Mouse (Mus musculus) embryonic facial prominence, embryonic 11.5 days (tissue): ENCODE data around the gene Mybphl. TPM values are rescaled to one million over a fixed set of nuclear protein-coding genes. Genes with fewer than 3 reads are reported as not detected.
A peak's percentile ranks its signal among the peaks of the same experiment; 100 is the strongest.

Experiments
- ATAC-seq: fragments of 200-750 bp; cut with Nextera tagmentation; replicated peaks from 2 replicates; pipeline ENCODE4 v1.8.0; 2017; ENCODE audit warnings: low read depth; ENCODE audit not compliant: insufficient number of reproducible peaks, low FRiP score, low TSS enrichment
- DNase-seq: peaks from one replicate; pipeline ENCODE4 v3.0.0-alpha.2; 2015; ENCODE audit warnings: low spot score
- H3K27ac ChIP-seq: fragments of 300-500 bp; sonication (generic); replicated peaks from 2 replicates; pipeline ENCODE4 v1.5.1; 2014; ENCODE audit warnings: mild to moderate bottlenecking, low read depth, low read length, control low read depth
- H3K27me3 ChIP-seq: fragments of 300-500 bp; sonication (generic); 2 replicates; pipeline ENCODE4 v1.6.1; 2014; ENCODE audit warnings: mild to moderate bottlenecking, low read length, moderate library complexity, mixed read lengths; ENCODE audit not compliant: control insufficient read depth, insufficient read depth
- H3K36me3 ChIP-seq: fragments of 300-500 bp; sonication (generic); replicated peaks from 2 replicates; pipeline ENCODE4 v1.6.1; 2014; ENCODE audit warnings: low read depth, mild to moderate bottlenecking, low read length, moderate library complexity, mixed read lengths; ENCODE audit not compliant: control insufficient read depth, insufficient read depth
- H3K4me1 ChIP-seq: fragments of 300-500 bp; sonication (generic); 2 replicates; pipeline ENCODE4 v1.6.1; 2014; ENCODE audit warnings: low read length, mixed read lengths; ENCODE audit not compliant: control insufficient read depth, insufficient read depth
- H3K4me2 ChIP-seq: fragments of 300-500 bp; sonication (generic); 2 replicates; pipeline ENCODE4 v1.6.1; 2014; ENCODE audit warnings: low read depth, mild to moderate bottlenecking, control low read depth, low read length, moderate library complexity
- H3K4me3 ChIP-seq: fragments of 300-500 bp; sonication (generic); 2 replicates; pipeline ENCODE4 v1.5.1; 2014; ENCODE audit warnings: low read depth, low read length, control low read depth
- H3K9ac ChIP-seq: fragments of 300-500 bp; sonication (generic); replicated peaks from 2 replicates; pipeline ENCODE4 v1.6.1; 2014; ENCODE audit warnings: mild to moderate bottlenecking, control low read depth, low read length
- H3K9me3 ChIP-seq: fragments of 300-500 bp; sonication (generic); replicated peaks from 2 replicates; pipeline ENCODE4 v1.6.1; 2016; ENCODE audit warnings: mild to moderate bottlenecking, low read length, inconsistent platforms, mixed read lengths; ENCODE audit not compliant: control insufficient read depth
- WGBS: fragments of 180-500 bp; shearing (Covaris S2); extraction: QIAGEN DNeasy Blood & Tissue Kit; methylation state at CpG from one replicate; pipeline ENCODE4 v1.1.7; 2014; 5-methylcytosine and 5-hydroxymethylcytosine counted together
- polyA plus RNA-seq: library from polyadenylated mRNA; unstranded; fragments of >200 nt; fragmentation: Nextera tagmentation; extraction: Ambion mirVana; gene quantifications from 2 replicates; pipeline ENCODE4 v1.2.1, GENCODE M21; 2014

Mybphl gene
- polyA plus RNA-seq, 1 experiment from 2014 or later, result 0.32 TPM

DNA sequence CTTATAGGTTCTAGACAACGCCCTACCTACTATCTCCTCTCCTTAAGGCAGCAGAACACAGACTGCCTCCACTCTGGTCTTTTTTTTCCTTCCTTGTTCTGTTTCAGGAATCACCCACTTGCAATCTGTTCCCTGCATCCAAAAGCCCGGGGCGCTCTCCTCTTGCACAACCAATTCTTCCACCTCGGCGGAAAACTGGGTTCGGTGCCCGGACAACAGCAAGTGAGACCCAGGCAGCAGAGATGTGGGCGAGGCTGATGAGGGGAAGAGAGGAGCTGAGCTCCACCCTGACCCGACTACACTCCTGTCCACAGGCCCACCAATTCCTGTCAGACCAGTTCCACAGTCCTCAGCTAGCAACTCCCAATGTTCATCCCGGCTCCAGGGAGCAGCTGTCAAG is 21.5 kb downstream of the Mybphl start:
- Histone ChIP-seq H3K4me1 (peaks cover 4% of the 10 kb centered on the region), H3K36me3 (no peaks in the 10 kb centered on the region; the same call in 1 of the 2 replicates)

DNA sequence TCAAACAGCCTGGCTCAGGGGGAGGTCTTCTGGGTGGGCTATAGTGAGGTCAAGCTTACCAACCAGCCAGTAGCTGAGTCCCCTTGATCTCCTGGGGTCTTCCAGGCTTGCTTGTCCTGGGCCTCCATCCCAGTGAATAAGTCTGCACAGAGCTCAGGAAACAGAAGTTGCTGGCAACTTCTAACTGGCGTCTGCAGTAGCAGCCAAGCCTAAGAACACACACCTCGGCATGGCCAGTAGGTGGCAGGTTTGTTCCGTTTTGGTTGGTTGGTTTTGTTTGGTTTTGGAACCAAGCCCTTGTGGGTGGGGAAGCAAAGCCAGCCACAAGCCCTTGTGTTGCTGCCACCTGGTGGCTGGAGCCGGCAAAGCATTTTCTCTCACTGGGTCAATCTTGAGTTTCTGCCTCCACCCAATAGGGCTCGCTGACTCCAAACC is 24.4 kb downstream of the Mybphl start:
- ATAC-seq (peak; percentile 22), DNase-seq (peak; percentile 99)
- 0% methylated on average over 5 of the region's 5 CpGs for WGBS
- Histone ChIP-seq H3K9me3 (no peaks in the 10 kb centered on the region), H3K4me1 (peaks cover 4% of the 10 kb centered on the region), H3K9ac (peak overlapping the region; percentile 29; the same call in 1 of the 2 replicates), H3K27ac (peak overlapping the region; percentile 30), H3K27me3 (no peaks in the 10 kb centered on the region), H3K4me2 (no peak overlapping the region), H3K4me3 (no peak overlapping the region), H3K36me3 (no peaks in the 10 kb centered on the region; the same call in 1 of the 2 replicates)

More for the DNA sequence above, 21.5 kb downstream of the Mybphl start:
- ATAC-seq (no peak), DNase-seq (no peak)
- no peak overlapping the region for H3K4me3 ChIP-seq
- H3K4me2 ChIP-seq, result no peak overlapping the region
- no peaks in the 10 kb centered on the region for H3K27me3 ChIP-seq
- 90% methylated on average over 10 of the region's 10 CpGs for WGBS
- no peak overlapping the region for H3K9ac ChIP-seq
- no peaks in the 10 kb centered on the region for H3K9me3 ChIP-seq
- H3K27ac ChIP-seq, result no peak overlapping the region

DNA sequence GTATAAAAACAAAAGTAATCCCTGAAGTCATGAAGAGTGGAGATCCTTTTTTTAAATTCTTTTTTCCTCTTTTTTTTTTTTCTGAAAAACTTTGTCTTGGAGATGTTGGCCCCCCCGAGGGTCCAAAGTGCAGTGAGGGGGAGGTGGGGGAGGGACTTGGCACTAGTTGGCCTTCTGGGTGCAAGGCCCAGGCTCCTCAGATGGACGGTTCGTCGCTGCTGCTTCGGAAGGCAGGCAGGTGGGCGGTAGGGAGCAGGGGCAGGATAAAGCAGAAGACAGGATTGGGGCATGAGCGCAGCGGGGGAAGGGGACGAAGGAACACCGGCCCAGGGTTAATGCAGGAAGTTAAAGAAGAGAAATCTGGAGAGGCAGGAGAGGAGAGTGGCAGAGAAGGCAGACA is 27.6 kb downstream of the Mybphl start:
- Histone ChIP-seq H3K4me3 (no peak overlapping the region), H3K9me3 (no peaks in the 10 kb centered on the region), H3K27ac (0 out of 2 replicates have a peak overlapping the region, but pooled peaks have one; percentile 8), H3K36me3 (no peaks in the 10 kb centered on the region), H3K27me3 (no peaks in the 10 kb centered on the region), H3K4me1 (no peaks in the 10 kb centered on the region; the same call in 1 of the 2 replicates), H3K4me2 (no peak overlapping the region), H3K9ac (peak overlapping the region; percentile 13; the same call in 1 of the 2 replicates)
- no peak for DNase-seq
- WGBS, result 7% methylated on average over 10 of the region's 10 CpGs
- ATAC-seq, result no peak

- Histone ChIP-seq H3K27ac (0 out of 2 replicates have a peak overlapping the region, but pooled peaks have one; percentile 8), H3K4me2 (no peak overlapping the region), H3K4me1 (no peaks in the 10 kb centered on the region; the same call in 1 of the 2 replicates), H3K4me3 (no peak overlapping the region), H3K27me3 (no peaks in the 10 kb centered on the region), H3K9ac (peak overlapping the region; percentile 13; the same call in 1 of the 2 replicates), H3K9me3 (no peaks in the 10 kb centered on the region), H3K36me3 (no peaks in the 10 kb centered on the region)
- WGBS, result 45% methylated on average over 13 of the region's 15 CpGs
- no peak for ATAC-seq
- DNase-seq, result no peak
Measured at GRCm38 (mm10) chr3:108392793-108393192, 28.1 kb downstream of the Mybphl start.

- no peaks in the 10 kb centered on the region for H3K9me3 ChIP-seq
- no peak overlapping the region for H3K4me2 ChIP-seq
- DNase-seq, result no peak
- H3K9ac ChIP-seq, result no peak overlapping the region
- no peaks in the 10 kb centered on the region for H3K27me3 ChIP-seq
- WGBS, result 90% methylated on average over 9 of the region's 9 CpGs
- ATAC-seq, result no peak
- no peak overlapping the region for H3K4me3 ChIP-seq
- H3K36me3 ChIP-seq, result no peaks in the 10 kb centered on the region; the same call in 1 of the 2 replicates
- no peaks in the 10 kb centered on the region for H3K4me1 ChIP-seq
- no peak overlapping the region for H3K27ac ChIP-seq
Measured at GRCm38 (mm10) chr3:108398281-108398680, 33.6 kb downstream of the Mybphl start.

DNA sequence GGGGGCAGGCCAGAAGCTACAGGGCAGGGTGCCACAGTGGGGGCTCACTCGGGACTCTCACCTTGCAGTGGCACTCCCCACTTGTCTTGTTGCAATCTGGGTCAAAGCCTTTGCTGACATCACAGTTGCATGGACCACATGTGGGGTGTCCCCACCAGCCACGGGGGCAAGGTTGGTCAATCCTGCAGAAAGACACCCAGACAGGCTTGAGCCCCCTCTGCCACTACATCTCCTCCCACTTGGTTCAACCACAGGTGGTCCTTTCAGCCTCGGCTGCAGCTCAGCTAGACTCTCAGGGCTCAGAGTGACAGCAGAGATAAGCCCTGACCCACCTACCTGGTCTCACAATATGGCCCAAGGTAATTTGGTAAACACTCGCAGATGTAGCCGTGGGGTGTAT is 35.7 kb downstream of the Mybphl start:
- Histone ChIP-seq H3K36me3 (no peaks in the 10 kb centered on the region; the same call in 1 of the 2 replicates), H3K4me1 (no peaks in the 10 kb centered on the region), H3K9me3 (no peaks in the 10 kb centered on the region), H3K4me3 (no peak overlapping the region), H3K4me2 (no peak overlapping the region), H3K9ac (no peak overlapping the region), H3K27ac (no peak overlapping the region), H3K27me3 (no peaks in the 10 kb centered on the region)
- DNase-seq (no peak), ATAC-seq (no peak)
- 81% methylated on average over 5 of the region's 5 CpGs for WGBS

DNA sequence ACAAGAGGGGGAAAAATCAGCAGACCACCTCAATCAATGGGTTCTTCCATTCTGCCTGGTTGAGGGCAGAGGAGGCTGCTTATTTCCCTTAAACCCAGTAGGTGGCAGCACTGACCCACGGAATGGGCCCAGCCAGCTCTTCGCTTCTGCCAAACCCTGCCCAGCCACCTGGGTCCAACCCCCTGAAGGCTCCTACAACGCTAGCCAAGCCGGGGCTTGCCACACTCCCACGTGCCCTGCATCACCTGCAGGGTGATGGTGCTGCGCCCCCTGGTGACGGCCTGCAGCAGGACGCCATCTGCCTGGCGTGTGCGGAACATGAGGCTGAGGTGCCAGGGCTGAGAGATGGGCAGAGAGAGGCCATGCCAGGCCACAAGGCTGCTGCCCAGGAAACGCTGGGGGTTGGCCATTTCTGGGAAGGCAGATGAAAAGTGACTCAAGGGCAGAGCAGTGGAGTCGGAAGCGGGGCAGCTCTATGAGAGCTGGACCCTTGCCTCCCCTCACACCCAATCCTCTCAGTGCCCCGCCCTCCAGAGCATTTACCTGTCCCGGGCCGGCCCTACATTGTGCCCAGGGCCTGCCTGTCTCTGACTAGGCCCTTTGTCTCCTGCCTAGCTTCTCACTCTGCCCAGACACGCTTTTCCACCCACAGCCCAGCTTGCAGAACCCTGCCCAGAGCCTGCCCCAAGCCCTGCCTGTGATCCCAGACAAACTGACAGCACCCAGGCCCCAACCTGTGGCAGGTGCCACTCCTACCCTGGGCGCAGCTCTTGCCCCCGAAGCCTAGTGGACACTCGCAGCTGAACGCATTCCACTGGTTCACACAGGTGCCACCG is 37.2 kb downstream of the Mybphl start:
- 40% methylated on average over 22 of the region's 22 CpGs for WGBS
- no peaks in the 10 kb centered on the region; the same call in 1 of the 2 replicates for H3K36me3 ChIP-seq
- H3K27me3 ChIP-seq, result no peaks in the 10 kb centered on the region
- H3K9ac ChIP-seq, result no peak overlapping the region; the same call in 1 of the 2 replicates
- DNase-seq (peak; percentile 92), ATAC-seq (peak; percentile 73)
- H3K27ac ChIP-seq, result no peak overlapping the region
- H3K4me1 ChIP-seq, result no peaks in the 10 kb centered on the region
- H3K9me3 ChIP-seq, result no peaks in the 10 kb centered on the region
- H3K4me2 ChIP-seq, result no peak overlapping the region
- H3K4me3 ChIP-seq, result no peak overlapping the region

DNA sequence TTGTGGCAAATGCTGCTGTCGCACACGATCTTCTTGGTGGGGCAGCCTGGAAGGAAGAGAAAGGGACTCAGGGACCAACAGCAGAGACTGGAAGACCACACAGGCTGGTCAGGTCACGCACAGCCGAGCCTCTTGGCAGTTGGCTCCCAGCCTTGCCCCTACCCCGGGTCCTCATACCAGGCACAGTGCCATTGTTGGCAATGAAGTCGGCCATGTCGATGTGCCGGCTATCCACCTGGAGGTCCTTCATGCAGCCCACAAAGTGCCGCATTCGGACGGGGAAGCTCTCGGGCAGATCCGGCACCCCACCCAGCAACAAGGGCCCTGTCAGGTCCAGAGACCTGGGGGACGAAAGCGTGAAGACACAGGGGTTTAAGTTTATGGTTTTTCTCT is 37.8 kb downstream of the Mybphl start:
- no peaks in the 10 kb centered on the region for H3K4me1 ChIP-seq
- H3K4me2 ChIP-seq, result no peak overlapping the region
- H3K36me3 ChIP-seq, result no peaks in the 10 kb centered on the region; the same call in 1 of the 2 replicates
- no peak overlapping the region for H3K27ac ChIP-seq
- no peaks in the 10 kb centered on the region for H3K27me3 ChIP-seq
- ATAC-seq, result no peak
- WGBS, result 90% methylated on average over 15 of the region's 15 CpGs
- H3K9me3 ChIP-seq, result no peaks in the 10 kb centered on the region
- no peak overlapping the region for H3K4me3 ChIP-seq
- no peak for DNase-seq
- no peak overlapping the region for H3K9ac ChIP-seq
